Mouse (Mus musculus): ENCODE measurements around the gene Vmn1r77. TPM values are rescaled to one million over a fixed set of nuclear protein-coding genes. Genes with fewer than 3 reads are reported as not detected.
"Not testable (repeated sequence)": the region's sequence is repeated elsewhere in the genome, so short reads cannot be mapped to it uniquely, and the experiment has no call there.

Vmn1r77 gene
- polyA plus RNA-seq (2012; rRNA removed) (not detected in 2 replicates), polyA plus RNA-seq (2014; fragmentation: Nextera tagmentation; extraction: Ambion mirVana) (not detected in 2 replicates)

GRCm38 (mm10) chr7:12036452-12036851 lies at the start of gene Vmn1r77:
Gene Vmn1r77, plus strand, starts transcription at chr7:12036752.
- not testable (repeated sequence) for H3K4me1 ChIP-seq (replicated peaks; ENCODE audit: control insufficient read depth in 2 of 2, insufficient read depth in 2 of 2, low read length in 1 of 2); H3K9ac ChIP-seq (replicated peaks); H3K9me3 ChIP-seq (ENCODE audit: control insufficient read depth, low read length); H3K36me3 ChIP-seq (replicated peaks; ENCODE audit: control insufficient read depth, insufficient read depth, low read depth); H3K4me2 ChIP-seq (ENCODE audit: low read depth); DNase-seq (ENCODE audit: low read depth in 3 of 3, low spot score in 3 of 3); H3K4me3 ChIP-seq (ENCODE audit: insufficient read depth in 1 of 2, low read depth in 2 of 2, low read length in 2 of 2); H3K27me3 ChIP-seq (ENCODE audit: control insufficient read depth, insufficient read depth, low read length); ATAC-seq (ENCODE audit: insufficient read depth); H3K27ac ChIP-seq

- H3K27me3 ChIP-seq (ENCODE audit: control insufficient read depth, insufficient read depth, low read length); H3K4me2 ChIP-seq (ENCODE audit: low read depth); H3K4me3 ChIP-seq (ENCODE audit: insufficient read depth in 1 of 2, low read depth in 2 of 2, low read length in 2 of 2); H3K4me1 ChIP-seq (replicated peaks; ENCODE audit: control insufficient read depth in 2 of 2, insufficient read depth in 2 of 2, low read length in 1 of 2); H3K9ac ChIP-seq (replicated peaks); ATAC-seq (ENCODE audit: insufficient read depth); H3K27ac ChIP-seq; H3K36me3 ChIP-seq (replicated peaks; ENCODE audit: control insufficient read depth, insufficient read depth, low read depth); DNase-seq (ENCODE audit: low read depth in 3 of 3, low spot score in 3 of 3): not testable (repeated sequence)
- 73% methylated on average over 5 of the region's 5 CpGs for WGBS (ENCODE audit: insufficient replicate concordance)
- H3K9me3 ChIP-seq (ENCODE audit: control insufficient read depth, low read length), result peaks cover 18% of the 10 kb centered on the region
These were observed 25.1 kb upstream of the Vmn1r77 start for GRCm38 (mm10) chr7:12011491-12011890.

- not testable (repeated sequence) for DNase-seq (ENCODE audit: low read depth in 3 of 3, low spot score in 3 of 3); H3K4me2 ChIP-seq (ENCODE audit: low read depth); H3K4me1 ChIP-seq (replicated peaks; ENCODE audit: control insufficient read depth in 2 of 2, insufficient read depth in 2 of 2, low read length in 1 of 2); H3K9ac ChIP-seq (replicated peaks); H3K4me3 ChIP-seq (ENCODE audit: insufficient read depth in 1 of 2, low read depth in 2 of 2, low read length in 2 of 2); H3K27ac ChIP-seq; ATAC-seq (ENCODE audit: insufficient read depth); H3K27me3 ChIP-seq (ENCODE audit: control insufficient read depth, insufficient read depth, low read length); H3K36me3 ChIP-seq (replicated peaks; ENCODE audit: control insufficient read depth, insufficient read depth, low read depth)
- peaks cover 18% of the 10 kb centered on the region for H3K9me3 ChIP-seq (ENCODE audit: control insufficient read depth, low read length)
- WGBS (ENCODE audit: insufficient replicate concordance), result 74% methylated on average over 3 of the region's 3 CpGs
These were observed 24.2 kb upstream of the Vmn1r77 start for GRCm38 (mm10) chr7:12012392-12012791.

GRCm38 (mm10) chr7:12013106-12013505 lies 23.4 kb upstream of the Vmn1r77 start:
- peaks cover 18% of the 10 kb centered on the region for H3K9me3 ChIP-seq (ENCODE audit: control insufficient read depth, low read length)
- ATAC-seq (ENCODE audit: insufficient read depth) (no peak), DNase-seq (ENCODE audit: low read depth in 3 of 3, low spot score in 3 of 3) (no peak)
- 65% methylated on average over 4 of the region's 4 CpGs for WGBS (ENCODE audit: insufficient replicate concordance)
- H3K27ac ChIP-seq, result no peak overlapping the region
- H3K36me3 ChIP-seq (replicated peaks; ENCODE audit: control insufficient read depth, insufficient read depth, low read depth), result no peaks in the 10 kb centered on the region
- H3K27me3 ChIP-seq (ENCODE audit: control insufficient read depth, insufficient read depth, low read length), result no peaks in the 10 kb centered on the region
- H3K9ac ChIP-seq (replicated peaks), result no peak overlapping the region
- no peak overlapping the region for H3K4me3 ChIP-seq (ENCODE audit: insufficient read depth in 1 of 2, low read depth in 2 of 2, low read length in 2 of 2)
- H3K4me2 ChIP-seq (ENCODE audit: low read depth), result no peak overlapping the region
- TF ChIP-seq CTCF (IDR thresholded peaks at IDR 0.05; ENCODE audit: low read depth) (no peak), EP300 (IDR thresholded peaks at IDR 0.05; ENCODE audit: low read depth) (no peak)
- H3K4me1 ChIP-seq (replicated peaks; ENCODE audit: control insufficient read depth in 2 of 2, insufficient read depth in 2 of 2, low read length in 1 of 2), result no peaks in the 10 kb centered on the region

GRCm38 (mm10) chr7:12017829-12018228 lies 18.7 kb upstream of the Vmn1r77 start:
- H3K27ac ChIP-seq; H3K4me1 ChIP-seq (replicated peaks; ENCODE audit: control insufficient read depth in 2 of 2, insufficient read depth in 2 of 2, low read length in 1 of 2); H3K36me3 ChIP-seq (replicated peaks; ENCODE audit: control insufficient read depth, insufficient read depth, low read depth); H3K9ac ChIP-seq (replicated peaks); H3K4me3 ChIP-seq (ENCODE audit: insufficient read depth in 1 of 2, low read depth in 2 of 2, low read length in 2 of 2); H3K4me2 ChIP-seq (ENCODE audit: low read depth); H3K9me3 ChIP-seq (ENCODE audit: control insufficient read depth, low read length); ATAC-seq (ENCODE audit: insufficient read depth); DNase-seq (ENCODE audit: low read depth in 3 of 3, low spot score in 3 of 3); H3K27me3 ChIP-seq (ENCODE audit: control insufficient read depth, insufficient read depth, low read length): not testable (repeated sequence)
- 59% methylated on average over 2 of the region's 2 CpGs for WGBS (ENCODE audit: insufficient replicate concordance)

GRCm38 (mm10) chr7:12040664-12041063 lies 4.1 kb downstream of the Vmn1r77 start:
- Histone ChIP-seq H3K4me1 (replicated peaks; ENCODE audit: control insufficient read depth in 2 of 2, insufficient read depth in 2 of 2, low read length in 1 of 2) (no peaks in the 10 kb centered on the region), H3K4me2 (ENCODE audit: low read depth) (no peak overlapping the region), H3K27ac (no peak overlapping the region), H3K36me3 (replicated peaks; ENCODE audit: control insufficient read depth, insufficient read depth, low read depth) (no peaks in the 10 kb centered on the region), H3K27me3 (ENCODE audit: control insufficient read depth, insufficient read depth, low read length) (no peaks in the 10 kb centered on the region), H3K4me3 (ENCODE audit: insufficient read depth in 1 of 2, low read depth in 2 of 2, low read length in 2 of 2) (no peak overlapping the region), H3K9me3 (ENCODE audit: control insufficient read depth, low read length) (no peaks in the 10 kb centered on the region), H3K9ac (replicated peaks) (no peak overlapping the region)
- 53% methylated on average over 2 of the region's 2 CpGs for WGBS (ENCODE audit: insufficient replicate concordance)
- no peak for ATAC-seq (ENCODE audit: insufficient read depth)
- no peak for TF ChIP-seq EP300 (IDR thresholded peaks at IDR 0.05; ENCODE audit: low read depth)
- no peak for TF ChIP-seq CTCF (IDR thresholded peaks at IDR 0.05; ENCODE audit: low read depth)
- no peak for DNase-seq (ENCODE audit: low read depth in 3 of 3, low spot score in 3 of 3)

Other genes starting within 250 kb of the Vmn1r77 start
- gene Vmn1r74, start 202.8 kb upstream of the Vmn1r77 start, polyA plus RNA-seq (2012; rRNA removed), result not detected in 2 replicates
- not detected in 2 replicates for gene Vmn1r74, start 202.8 kb upstream of the Vmn1r77 start, polyA plus RNA-seq (2014; fragmentation: Nextera tagmentation; extraction: Ambion mirVana)
- gene Vmn1r75, start 162.1 kb upstream of the Vmn1r77 start, polyA plus RNA-seq (2012; rRNA removed), result not detected in 2 replicates
- gene Vmn1r75, start 162.1 kb upstream of the Vmn1r77 start, polyA plus RNA-seq (2014; fragmentation: Nextera tagmentation; extraction: Ambion mirVana), result not detected in 2 replicates
- not detected in 2 replicates for gene Vmn1r76, start 98.5 kb upstream of the Vmn1r77 start, polyA plus RNA-seq (2012; rRNA removed)
- not detected in 2 replicates for gene Vmn1r76, start 98.5 kb upstream of the Vmn1r77 start, polyA plus RNA-seq (2014; fragmentation: Nextera tagmentation; extraction: Ambion mirVana)
- not detected in 2 replicates for gene Vmn1r78, start 113.5 kb downstream of the Vmn1r77 start, polyA plus RNA-seq (2012; rRNA removed)
- not detected in 2 replicates for gene Vmn1r78, start 113.5 kb downstream of the Vmn1r77 start, polyA plus RNA-seq (2014; fragmentation: Nextera tagmentation; extraction: Ambion mirVana)
- not detected in 2 replicates for gene Vmn1r79, start 134.5 kb downstream of the Vmn1r77 start, polyA plus RNA-seq (2012; rRNA removed)
- gene Vmn1r79, start 134.5 kb downstream of the Vmn1r77 start, polyA plus RNA-seq (2014; fragmentation: Nextera tagmentation; extraction: Ambion mirVana), result not detected in 2 replicates
- gene Vmn1r80, start 152.5 kb downstream of the Vmn1r77 start, polyA plus RNA-seq (2012; rRNA removed), result not detected in 2 replicates
- not detected in 2 replicates for gene Vmn1r80, start 152.5 kb downstream of the Vmn1r77 start, polyA plus RNA-seq (2014; fragmentation: Nextera tagmentation; extraction: Ambion mirVana)
- not detected in 2 replicates for gene Vmn1r81, start 231.5 kb downstream of the Vmn1r77 start, polyA plus RNA-seq (2012; rRNA removed)
- not detected in 2 replicates for gene Vmn1r81, start 231.5 kb downstream of the Vmn1r77 start, polyA plus RNA-seq (2014; fragmentation: Nextera tagmentation; extraction: Ambion mirVana)

Data from liver, embryonic 14.5 days (tissue).